Mouse (Mus musculus) layer of hippocampus, postnatal 25 days (tissue): ENCODE measurements around the gene Per1. TPM values are rescaled to one million over a fixed set of nuclear protein-coding genes. Genes with fewer than 3 reads are reported as not detected.

Experiments
- total RNA-seq, 2 experiments: library from RNA; stranded (reverse); gene quantifications; 2 replicates each; pipeline ENCODE4 v1.2.3; 2021

The Per1 gene
- total RNA-seq, 2 experiments from 2014 or later, result 70.1 to 89.0 TPM

Other genes starting within 250 kb of the Per1 start
- 10 to 100 TPM; 88.5 to 90.3 TPM for gene Ndel1, start 223.4 kb upstream of the Per1 start, total RNA-seq
- gene Rnf222, start 206.7 kb upstream of the Per1 start, total RNA-seq, result not detected
- gene Rpl26, start 193.6 kb upstream of the Per1 start, total RNA-seq, result 100 to 1,000 TPM; 627 to 764 TPM
- gene Odf4, start 168.1 kb upstream of the Per1 start, total RNA-seq, result not detected
- gene Arhgef15, start 137.7 kb upstream of the Per1 start, total RNA-seq, result 1 to 10 TPM; 5.8 to 6.9 TPM
- 1 to 10 TPM; 4.4 to 7.6 TPM for gene Slc25a35, start 127.1 kb upstream of the Per1 start, total RNA-seq
- 10 to 100 TPM; 15.1 to 18.1 TPM for gene Rangrf, start 120.0 kb upstream of the Per1 start, total RNA-seq
- 10 to 100 TPM; 18.9 to 29.3 TPM for gene Pfas, start 86.8 kb upstream of the Per1 start, total RNA-seq
- gene Ctc1, start 79.3 kb upstream of the Per1 start, total RNA-seq, result 10 to 100 TPM; 35.5 to 36.0 TPM
- gene Aurkb, start 49.6 kb upstream of the Per1 start, total RNA-seq, result 1 to 10 TPM in 1 of 2 experiments, under 1 TPM in 1; 0.85 to 1.0 TPM
- gene Borcs6, start 35.5 kb upstream of the Per1 start, total RNA-seq, result 10 to 100 TPM; 27.4 to 31.4 TPM
- 10 to 100 TPM; 21.1 to 21.6 TPM for gene Tmem107, start 24.4 kb upstream of the Per1 start, total RNA-seq
- gene Vamp2, start 6.7 kb upstream of the Per1 start, total RNA-seq, result 1,000 to 10,000 TPM in 1 of 2 experiments, 100 to 1,000 TPM in 1; 978 to 1,010 TPM
- under 1 TPM; 0.80 to 0.96 TPM for gene Hes7, start 25.2 kb downstream of the Per1 start, total RNA-seq
- under 1 TPM; 0.68 to 0.89 TPM for gene 9130213A22Rik, start 27.4 kb downstream of the Per1 start, total RNA-seq
- gene Aloxe3, start 30.7 kb downstream of the Per1 start, total RNA-seq, result 1 to 10 TPM; 5.2 to 6.8 TPM
- gene Alox12b, start 61.8 kb downstream of the Per1 start, total RNA-seq, result 1 to 10 TPM; 4.0 to 7.2 TPM
- 1 to 10 TPM; 6.0 to 8.2 TPM for gene Alox8, start 102.6 kb downstream of the Per1 start, total RNA-seq
- gene Gucy2e, start 141.8 kb downstream of the Per1 start, total RNA-seq, result 1 to 10 TPM; 1.7 TPM
- 10 to 100 TPM; 11.2 to 15.6 TPM for gene Cntrob, start 228.6 kb downstream of the Per1 start, total RNA-seq
- gene Trappc1, start 228.8 kb downstream of the Per1 start, total RNA-seq, result 10 to 100 TPM; 63.5 to 68.4 TPM
- 10 to 100 TPM; 23.3 to 24.4 TPM for gene Kcnab3, start 231.0 kb downstream of the Per1 start, total RNA-seq
- 100 to 1,000 TPM; 103 to 110 TPM for gene Rnf227, start 245.2 kb downstream of the Per1 start, total RNA-seq